Mouse (Mus musculus) hindbrain, embryonic 10.5 days (tissue): ENCODE results near the gene Grin3b. TPM values are rescaled to one million over a fixed set of nuclear protein-coding genes. Genes with fewer than 3 reads are reported as not detected.
A peak's percentile ranks its signal among the peaks of the same experiment; 100 is the strongest.

Source experiments
- DNase-seq: peaks from one replicate; pipeline ENCODE4 v3.0.0-alpha.2; 2017; ENCODE audit warnings: low spot score
- H3K27ac ChIP-seq: fragments of 300-500 bp; sonication (generic); 2 replicates; pipeline ENCODE4 v1.5.1; 2016; ENCODE audit warnings: mild to moderate bottlenecking, moderate library complexity
- H3K27me3 ChIP-seq: fragments of 300-500 bp; sonication (generic); 2 replicates; pipeline ENCODE4 v1.6.1; 2016; ENCODE audit warnings: mild to moderate bottlenecking; ENCODE audit not compliant: poor library complexity, insufficient read depth, severe bottlenecking
- H3K36me3 ChIP-seq: fragments of 300-500 bp; sonication (generic); 2 replicates; pipeline ENCODE4 v1.6.1; 2016; ENCODE audit warnings: mild to moderate bottlenecking, moderate library complexity
- H3K4me1 ChIP-seq: fragments of 300-500 bp; sonication (generic); replicated peaks from 2 replicates; pipeline ENCODE4 v1.6.1; 2016; ENCODE audit warnings: mild to moderate bottlenecking
- H3K4me3 ChIP-seq: fragments of 300-500 bp; sonication (generic); 2 replicates; pipeline ENCODE4 v1.5.1; 2016; ENCODE audit warnings: mild to moderate bottlenecking, moderate library complexity
- H3K9me3 ChIP-seq: fragments of 300-500 bp; sonication (generic); 2 replicates; pipeline ENCODE4 v1.6.1; 2016; ENCODE audit warnings: mild to moderate bottlenecking, moderate library complexity
- WGBS: fragments of 180-500 bp; shearing (Covaris S2); methylation state at CpG from one replicate; pipeline ENCODE4 v1.1.7; 2016; 5-methylcytosine and 5-hydroxymethylcytosine counted together
- polyA plus RNA-seq: library from polyadenylated mRNA; unstranded; fragments of >200 nt; fragmentation: Nextera tagmentation; extraction: Ambion mirVana; gene quantifications from 2 replicates; pipeline ENCODE4 v1.2.1, GENCODE M21; 2016

The Grin3b gene
- polyA plus RNA-seq, 1 experiment from 2014 or later, result 0.35 TPM

- Histone ChIP-seq H3K36me3 (peaks cover 20% of the 10 kb centered on the region), H3K27ac (peak overlapping the region; percentile 81), H3K27me3 (peaks cover 54% of the 10 kb centered on the region), H3K4me1 (peaks cover 34% of the 10 kb centered on the region), H3K4me3 (peak overlapping the region; percentile 64), H3K9me3 (no peaks in the 10 kb centered on the region)
- DNase-seq, result no peak
- 5% methylated on average over 15 of the region's 15 CpGs for WGBS
These were observed 27.3 kb downstream of the Grin3b start for GRCm38 (mm10) chr10:79997819-79998218.

DNA sequence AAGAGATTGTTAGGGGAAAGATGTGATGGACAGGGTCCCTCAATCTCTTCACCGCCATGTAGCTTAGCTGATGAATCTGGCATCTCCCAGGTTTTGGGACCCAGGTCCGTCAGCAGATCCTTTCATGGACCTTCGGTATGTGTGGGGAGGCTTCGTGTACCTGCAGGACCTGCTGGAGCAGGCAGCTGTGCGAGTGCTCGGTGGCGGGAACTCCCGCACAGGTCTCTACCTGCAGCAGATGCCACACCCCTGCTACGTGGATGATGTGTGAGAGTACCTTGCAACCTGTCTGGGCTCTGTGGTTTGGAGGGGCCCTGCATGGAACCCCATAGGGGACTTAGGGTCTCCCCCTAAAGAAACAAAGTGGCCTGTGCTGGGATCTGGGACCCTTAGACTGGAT is 31.4 kb downstream of the Grin3b start:
- H3K4me3 ChIP-seq, result 0 out of 2 replicates have a peak overlapping the region, but pooled peaks have one; percentile 9
- DNase-seq, result no peak
- H3K36me3 ChIP-seq, result no peaks in the 10 kb centered on the region
- WGBS, result 75% methylated on average over 9 of the region's 9 CpGs
- no peak overlapping the region for H3K27ac ChIP-seq
- peaks cover 79% of the 10 kb centered on the region for H3K27me3 ChIP-seq
- H3K9me3 ChIP-seq, result no peaks in the 10 kb centered on the region
- H3K4me1 ChIP-seq, result peaks cover 35% of the 10 kb centered on the region

DNA sequence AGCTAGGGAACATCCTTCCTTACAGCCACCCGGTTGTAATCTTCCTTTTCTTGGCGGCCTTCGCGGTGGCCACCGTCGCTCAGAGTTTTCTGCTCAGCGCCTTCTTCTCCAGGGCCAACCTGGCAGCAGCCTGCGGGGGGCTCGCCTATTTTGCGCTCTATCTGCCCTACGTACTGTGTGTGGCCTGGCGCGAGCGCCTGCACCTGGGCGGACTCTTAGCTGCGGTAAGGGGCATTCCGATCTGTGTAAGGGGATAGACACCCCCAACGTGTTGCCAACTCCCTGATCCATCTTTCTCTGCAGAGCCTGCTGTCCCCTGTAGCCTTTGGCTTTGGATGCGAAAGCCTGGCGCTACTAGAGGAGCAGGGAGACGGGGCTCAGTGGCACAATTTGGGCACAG is 32.3 kb downstream of the Grin3b start:
- WGBS, result 18% methylated on average over 21 of the region's 21 CpGs
- Histone ChIP-seq H3K9me3 (no peaks in the 10 kb centered on the region), H3K4me1 (peaks cover 26% of the 10 kb centered on the region), H3K27ac (peak overlapping the region; percentile 29; the same call in 1 of the 2 replicates), H3K27me3 (peaks cover 77% of the 10 kb centered on the region), H3K36me3 (no peaks in the 10 kb centered on the region), H3K4me3 (peak overlapping the region; percentile 16; the same call in 1 of the 2 replicates)
- no peak for DNase-seq

DNA sequence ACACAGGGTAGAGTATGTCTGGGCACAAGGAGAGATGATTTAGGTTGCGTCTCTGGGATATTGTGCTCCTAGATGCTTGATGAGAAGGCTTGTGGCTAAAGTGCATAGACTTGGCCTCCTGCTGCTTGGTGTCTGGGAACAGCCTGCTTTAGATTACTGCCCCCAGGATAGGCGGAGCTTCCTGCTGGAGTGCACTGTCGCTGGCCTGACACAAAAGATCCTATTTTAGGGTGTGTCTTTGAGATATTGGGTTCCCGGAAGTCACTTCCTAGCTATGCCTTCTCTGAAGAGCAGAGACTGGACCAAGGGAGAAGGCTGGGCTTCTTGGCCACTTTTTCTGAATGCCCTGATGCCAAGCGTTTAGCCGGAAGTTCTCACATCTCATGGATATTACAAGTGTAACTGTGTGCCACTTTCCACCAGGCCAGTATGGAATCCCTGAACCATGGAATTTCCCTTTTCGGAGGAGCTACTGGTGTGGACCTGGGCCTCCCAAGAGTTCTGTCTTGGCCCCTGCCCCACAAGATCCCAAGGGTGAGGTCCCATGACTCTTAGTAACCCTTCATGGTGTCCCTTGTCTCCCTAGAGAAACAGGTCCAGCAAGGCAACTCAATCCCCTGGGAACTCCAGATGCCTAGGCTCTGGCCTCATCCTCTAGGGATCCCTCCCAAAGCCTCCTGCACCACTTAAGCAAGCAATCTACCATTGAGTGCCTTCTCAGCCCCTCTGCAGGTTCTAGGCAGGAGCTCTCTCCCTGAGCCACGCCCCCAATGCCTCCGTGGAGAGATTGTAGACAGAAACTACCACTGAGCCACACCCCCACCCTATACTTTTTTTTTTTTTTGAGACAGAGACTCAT is 33.1 kb downstream of the Grin3b start:
- no peaks in the 10 kb centered on the region for H3K9me3 ChIP-seq
- DNase-seq, result no peak
- 62% methylated on average over 9 of the region's 9 CpGs for WGBS
- 0 out of 2 replicates have a peak overlapping the region, but pooled peaks have one; percentile 29 for H3K27ac ChIP-seq
- peaks cover 19% of the 10 kb centered on the region for H3K4me1 ChIP-seq
- peaks cover 7% of the 10 kb centered on the region for H3K36me3 ChIP-seq
- peaks cover 69% of the 10 kb centered on the region for H3K27me3 ChIP-seq
- H3K4me3 ChIP-seq, result peak overlapping the region; percentile 16; the same call in 1 of the 2 replicates

GRCm38 (mm10) chr10:80004233-80004705 is 33.8 kb downstream of the Grin3b start:
- no peaks in the 10 kb centered on the region for H3K9me3 ChIP-seq
- 93% methylated on average over 8 of the region's 8 CpGs for WGBS
- no peak for DNase-seq
- no peak overlapping the region for H3K27ac ChIP-seq
- peaks cover 63% of the 10 kb centered on the region for H3K27me3 ChIP-seq
- no peak overlapping the region for H3K4me3 ChIP-seq
- peaks cover 19% of the 10 kb centered on the region for H3K4me1 ChIP-seq
- peaks cover 13% of the 10 kb centered on the region for H3K36me3 ChIP-seq

- no peak for DNase-seq
- Histone ChIP-seq H3K27me3 (peaks cover 56% of the 10 kb centered on the region), H3K36me3 (peaks cover 41% of the 10 kb centered on the region), H3K4me1 (no peaks in the 10 kb centered on the region; the same call in 1 of the 2 replicates), H3K9me3 (peaks cover 24% of the 10 kb centered on the region), H3K4me3 (no peak overlapping the region), H3K27ac (no peak overlapping the region)
- 85% methylated on average over 6 of the region's 6 CpGs for whole genome bisulfite sequencing
These were observed 41.2 kb downstream of the Grin3b start for GRCm38 (mm10) chr10:80011740-80012139.

DNA sequence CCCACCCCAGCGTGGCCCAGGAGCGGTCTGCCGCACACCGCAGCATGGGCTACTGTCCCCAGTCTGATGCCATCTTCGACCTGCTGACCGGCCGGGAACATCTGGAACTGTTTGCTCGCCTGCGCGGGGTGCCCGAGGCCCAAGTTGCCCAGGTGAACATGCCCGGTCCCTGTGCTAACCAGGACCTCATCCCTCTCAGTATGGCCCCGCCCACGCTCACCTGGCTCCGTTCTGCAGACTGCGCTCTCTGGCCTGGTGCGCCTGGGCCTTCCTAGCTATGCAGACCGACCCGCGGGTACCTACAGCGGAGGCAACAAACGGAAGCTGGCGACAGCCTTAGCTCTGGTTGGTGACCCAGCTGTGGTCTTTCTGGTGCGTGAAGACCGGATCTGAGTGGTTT is 43.1 kb downstream of the Grin3b start:
- DNase-seq, result no peak
- Histone ChIP-seq H3K27me3 (peaks cover 69% of the 10 kb centered on the region), H3K36me3 (peaks cover 34% of the 10 kb centered on the region), H3K4me1 (peaks cover 5% of the 10 kb centered on the region), H3K4me3 (peak overlapping the region; percentile 5; the same call in 1 of the 2 replicates), H3K27ac (no peak overlapping the region), H3K9me3 (peaks cover 24% of the 10 kb centered on the region)
- WGBS, result 29% methylated on average over 25 of the region's 25 CpGs

GRCm38 (mm10) chr10:80014484-80015290 is 44.2 kb downstream of the Grin3b start:
- H3K4me1 ChIP-seq, result peaks cover 16% of the 10 kb centered on the region
- 0 out of 2 replicates have a peak overlapping the region, but pooled peaks have one; percentile 14 for H3K4me3 ChIP-seq
- DNase-seq, result no peak
- H3K27me3 ChIP-seq, result peaks cover 79% of the 10 kb centered on the region
- WGBS, result 25% methylated on average over 28 of the region's 28 CpGs
- H3K9me3 ChIP-seq, result peaks cover 23% of the 10 kb centered on the region
- peaks cover 23% of the 10 kb centered on the region for H3K36me3 ChIP-seq
- H3K27ac ChIP-seq, result no peak overlapping the region

DNA sequence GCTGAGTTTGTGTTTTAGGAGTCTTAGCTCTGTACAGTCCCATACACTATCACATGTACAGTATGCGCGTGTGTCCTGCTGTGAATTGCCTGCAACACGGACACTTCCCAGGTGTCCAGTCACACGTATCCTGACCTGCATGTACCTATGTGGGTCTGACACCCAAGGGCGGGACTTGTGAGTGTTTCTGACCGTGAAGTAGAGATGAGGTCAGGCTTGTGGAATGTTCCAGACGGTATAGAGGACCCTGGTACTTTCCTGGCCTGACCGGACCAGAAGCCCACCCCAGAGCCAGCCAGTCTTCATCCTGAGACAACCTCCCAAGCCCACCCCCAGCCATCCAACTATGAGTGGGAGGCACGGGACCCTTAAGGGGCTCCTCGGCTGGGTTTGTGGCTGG is 45.1 kb downstream of the Grin3b start:
- Histone ChIP-seq H3K9me3 (peaks cover 15% of the 10 kb centered on the region), H3K36me3 (peaks cover 15% of the 10 kb centered on the region), H3K4me3 (no peak overlapping the region), H3K27me3 (peaks cover 88% of the 10 kb centered on the region), H3K4me1 (peaks cover 25% of the 10 kb centered on the region), H3K27ac (no peak overlapping the region)
- 83% methylated on average over 10 of the region's 10 CpGs for WGBS
- DNase-seq, result no peak

GRCm38 (mm10) chr10:80016511-80016910 is 46.0 kb downstream of the Grin3b start, which contains the start of gene Arhgap45:
Gene Arhgap45, plus strand, starts transcription at chr10:80016653.
- WGBS, result 68% methylated on average over 11 of the region's 11 CpGs
- Histone ChIP-seq H3K36me3 (peaks cover 6% of the 10 kb centered on the region), H3K27me3 (peaks cover 94% of the 10 kb centered on the region), H3K9me3 (peaks cover 6% of the 10 kb centered on the region; the same call in 1 of the 2 replicates), H3K27ac (no peak within 1 kb of the TSS), H3K4me1 (peaks cover 32% of the 10 kb centered on the region), H3K4me3 (no peak within 1 kb of the TSS)
- DNase-seq, result no peak

GRCm38 (mm10) chr10:80016931-80017330 is 46.4 kb downstream of the Grin3b start:
- 85% methylated on average over 10 of the region's 10 CpGs for WGBS
- peaks cover 32% of the 10 kb centered on the region for H3K4me1 ChIP-seq
- H3K4me3 ChIP-seq, result no peak overlapping the region
- peaks cover 90% of the 10 kb centered on the region for H3K27me3 ChIP-seq
- no peak overlapping the region for H3K27ac ChIP-seq
- H3K36me3 ChIP-seq, result peaks cover 5% of the 10 kb centered on the region
- DNase-seq, result no peak
- H3K9me3 ChIP-seq, result peaks cover 2% of the 10 kb centered on the region; the same call in 1 of the 2 replicates

GRCm38 (mm10) chr10:80017361-80017760 is 46.8 kb downstream of the Grin3b start:
- Histone ChIP-seq H3K27ac (peak overlapping the region; percentile 35; the same call in 1 of the 2 replicates), H3K9me3 (no peaks in the 10 kb centered on the region), H3K4me1 (peaks cover 32% of the 10 kb centered on the region), H3K4me3 (no peak overlapping the region), H3K27me3 (peaks cover 85% of the 10 kb centered on the region), H3K36me3 (peaks cover 7% of the 10 kb centered on the region; the same call in 1 of the 2 replicates)
- DNase-seq, result no peak
- 83% methylated on average over 3 of the region's 3 CpGs for WGBS
